Mouse (Mus musculus) spleen, postnatal 36 days (tissue): ENCODE results near the gene Defb25.
A peak's percentile ranks its signal among the peaks of the same experiment; 100 is the strongest.

Experiments
- DNase-seq, 2 experiments: peaks; one replicate each; pipeline ENCODE4 v3.0.0; 2022; ENCODE audit warnings: low spot score in 2 of 2, mixed read lengths in 1 of 2

Gene Defb25

DNA sequence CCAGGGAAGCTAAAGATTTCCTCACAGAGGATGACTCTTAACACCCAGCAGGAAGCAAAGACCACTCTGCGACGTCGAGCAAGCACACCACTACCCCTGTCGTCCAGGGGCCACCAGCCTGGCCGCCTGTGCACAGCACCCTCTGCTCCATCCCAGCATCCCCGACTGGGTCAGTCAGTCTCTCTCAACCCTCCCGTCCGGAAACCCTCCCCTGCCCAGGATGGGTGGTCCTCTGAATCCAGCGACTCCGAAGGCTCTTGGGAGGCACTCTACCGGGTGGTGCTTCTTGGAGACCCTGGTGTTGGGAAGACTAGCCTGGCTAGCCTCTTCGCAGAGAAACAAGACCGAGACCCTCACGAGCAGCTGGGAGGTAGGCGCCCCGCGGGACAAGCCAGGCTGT lies 5.2 kb upstream of the Defb25 start:
- DNase-seq, result no peak

DNA sequence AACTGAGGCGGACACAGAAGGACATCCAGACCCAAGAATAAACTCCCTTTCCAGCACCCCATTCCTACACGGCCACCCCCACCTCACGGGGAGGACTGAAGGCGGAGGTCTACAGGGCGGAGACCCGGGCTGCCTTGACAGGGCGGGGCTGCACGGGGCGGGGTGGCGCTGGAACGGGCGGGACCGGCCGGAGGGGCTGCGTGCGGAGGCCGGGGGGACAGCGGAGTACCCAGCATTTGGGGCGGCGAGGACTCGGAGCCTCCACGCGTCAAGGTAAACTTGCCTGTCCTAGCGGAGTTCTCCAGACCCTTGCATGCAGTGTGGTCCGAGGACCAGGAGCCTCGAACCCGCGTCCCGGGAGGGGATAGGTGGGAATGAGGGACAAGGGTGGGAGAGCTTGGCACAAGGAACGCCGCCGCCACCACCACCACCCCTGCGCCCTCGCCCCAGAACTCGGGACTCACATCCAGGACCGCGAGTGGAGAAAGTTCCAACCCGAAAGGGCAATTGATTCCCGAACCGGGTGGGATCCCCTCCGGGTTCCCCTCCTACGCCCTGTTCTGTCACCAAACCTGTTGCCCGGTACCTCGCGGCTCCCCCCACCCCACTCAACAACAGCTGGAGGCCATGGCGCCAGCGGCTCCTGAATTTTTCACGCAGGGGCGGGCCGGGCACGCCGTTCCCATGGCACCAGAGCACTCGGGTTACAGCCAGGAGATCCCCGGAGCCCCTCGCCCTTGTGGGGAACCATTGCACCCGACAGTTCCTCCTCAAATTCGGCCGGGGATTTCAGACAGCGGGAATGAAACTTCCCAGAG lies 4.1 kb upstream of the Defb25 start, which contains the start of gene Rem1:
TSS of gene Rem1 (plus strand) at position 178 of the 818 bp plus-strand sequence.
- DNase-seq, result no peak

DNA sequence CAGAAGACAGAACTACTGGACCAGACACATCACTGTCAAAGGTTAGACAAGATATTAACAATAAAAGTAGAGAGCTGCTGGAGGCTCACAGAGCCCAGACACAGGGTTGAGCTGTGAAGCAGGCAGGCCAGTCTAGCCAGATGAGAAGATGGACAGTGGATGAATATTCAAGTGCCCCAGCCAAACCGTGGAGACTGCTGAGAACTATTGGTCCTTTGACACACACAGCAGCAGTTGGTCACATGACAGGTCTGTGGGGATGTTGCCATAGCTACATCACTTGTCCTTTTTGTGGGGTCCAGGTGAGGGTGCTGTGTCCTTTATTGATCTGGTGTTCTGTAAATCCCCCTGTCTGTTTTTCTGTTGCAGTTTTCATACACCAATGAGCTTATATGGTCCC lies 2.4 kb upstream of the Defb25 start:
- no peak for DNase-seq

DNA sequence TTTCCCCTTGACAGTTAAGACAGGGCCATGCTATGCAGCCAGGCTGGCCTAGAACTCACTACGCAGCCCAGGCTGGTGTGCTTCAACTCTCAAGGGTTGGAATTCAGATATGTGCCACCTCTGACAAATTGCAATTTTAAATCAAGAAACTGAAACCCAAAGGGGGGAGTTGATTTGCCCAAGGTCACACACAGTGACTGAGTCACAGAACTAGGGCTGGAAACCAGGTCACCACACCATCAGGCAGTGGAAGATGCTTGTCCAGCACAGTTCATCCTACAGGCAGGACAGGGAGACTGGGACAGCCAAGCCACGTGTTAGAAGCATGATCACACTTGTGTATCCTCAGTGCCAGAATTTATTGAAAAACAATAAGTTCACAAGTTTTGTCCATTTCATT lies 1.7 kb upstream of the Defb25 start:
- no peak for DNase-seq

DNA sequence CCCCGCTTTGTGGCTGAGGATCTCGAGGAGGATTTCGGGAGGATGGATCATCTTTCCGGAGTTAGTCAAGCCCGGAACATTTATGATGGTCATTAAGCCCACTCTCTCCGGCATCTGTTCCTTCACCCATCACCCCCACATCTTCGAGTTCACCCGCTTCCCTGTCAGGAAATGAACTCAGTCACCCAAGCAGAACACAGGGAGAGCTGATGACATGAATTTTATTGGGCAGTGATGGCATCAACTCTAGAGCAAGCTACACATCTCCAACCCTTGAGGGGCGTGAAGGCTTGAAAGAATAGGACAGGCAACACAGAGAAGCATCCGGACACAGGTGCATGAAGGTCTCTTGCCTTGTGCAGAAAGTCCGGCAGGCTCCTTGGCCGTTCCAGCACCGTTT lies 702 bp downstream of the Defb25 start:
- DNase-seq, result no peak

DNA sequence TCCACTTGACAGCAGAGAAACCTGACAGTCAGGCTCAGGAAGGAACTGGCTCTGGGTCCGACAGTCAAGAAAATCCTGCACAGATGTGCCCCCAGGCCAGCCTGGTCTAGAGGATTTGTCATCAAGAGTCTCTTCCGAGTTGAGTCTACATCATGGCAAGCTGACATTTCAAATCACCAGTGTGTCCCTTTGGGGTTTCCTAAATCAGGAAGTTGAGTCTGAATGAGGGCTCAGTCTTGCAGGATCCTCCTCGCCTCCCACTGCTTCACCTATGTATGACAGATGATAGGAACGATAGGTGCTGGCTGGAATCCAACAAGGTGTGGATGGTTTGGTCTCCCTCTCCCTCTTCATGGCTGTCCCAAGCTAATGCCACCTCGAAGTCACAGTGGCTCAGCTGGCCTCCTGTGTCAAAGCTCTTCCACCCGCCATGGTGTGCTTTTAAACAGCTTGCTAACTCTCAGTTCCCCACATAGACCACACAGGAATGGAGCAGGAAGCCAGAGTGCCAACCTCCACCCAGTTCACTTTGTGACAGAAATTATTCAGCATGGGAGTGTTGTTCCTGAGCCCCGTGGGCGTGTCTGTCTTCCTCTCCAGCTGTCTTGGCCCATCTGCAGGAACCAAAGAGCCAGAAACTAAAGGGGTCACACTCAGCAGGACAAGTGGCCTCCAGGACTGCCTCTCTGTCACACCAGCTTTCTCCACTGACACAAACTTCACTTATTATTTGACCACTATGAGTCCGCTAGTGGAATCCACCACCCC lies 2.3 kb downstream of the Defb25 start:
- peak in 1 of 2 experiments; percentile 7 for DNase-seq

DNA sequence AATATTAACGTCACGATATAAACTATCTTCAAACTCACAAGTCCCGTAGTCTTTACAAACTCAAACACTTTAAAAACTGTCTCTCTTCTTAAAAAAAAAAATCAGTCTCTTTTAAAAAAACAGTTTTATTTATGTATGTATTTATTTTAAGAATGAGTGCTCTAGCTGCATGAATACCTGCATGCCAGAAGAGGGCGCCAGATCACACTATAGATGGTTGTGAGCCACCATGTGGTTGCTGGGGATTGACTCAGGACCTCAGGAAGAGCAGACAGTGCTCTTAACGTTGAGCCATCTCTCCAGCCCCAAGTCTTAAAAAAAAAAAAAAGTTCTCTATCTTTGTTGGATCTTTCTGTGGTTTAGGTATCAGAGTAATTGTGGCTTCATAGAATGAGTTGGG lies 5.5 kb downstream of the Defb25 start:
- DNase-seq, result no peak

DNA sequence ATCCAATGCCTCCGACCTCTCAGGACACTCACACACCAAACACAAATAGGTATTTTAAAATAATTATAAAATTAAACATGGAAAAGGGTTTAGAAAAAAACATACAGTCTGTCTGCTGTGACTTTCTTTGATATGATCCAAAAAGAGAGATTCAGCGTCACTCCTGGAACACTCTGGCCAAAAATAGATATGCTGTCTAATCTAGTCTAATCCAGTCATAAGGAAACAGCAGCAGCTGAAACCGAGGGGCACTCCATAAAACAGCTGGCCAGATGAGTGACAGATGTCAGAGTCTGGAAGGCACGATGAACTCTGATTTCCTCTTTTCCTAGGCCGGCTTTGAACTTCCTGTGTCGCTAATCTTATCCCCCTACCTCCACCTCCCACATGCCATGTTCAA lies 6.4 kb downstream of the Defb25 start:
- DNase-seq, result no peak

DNA sequence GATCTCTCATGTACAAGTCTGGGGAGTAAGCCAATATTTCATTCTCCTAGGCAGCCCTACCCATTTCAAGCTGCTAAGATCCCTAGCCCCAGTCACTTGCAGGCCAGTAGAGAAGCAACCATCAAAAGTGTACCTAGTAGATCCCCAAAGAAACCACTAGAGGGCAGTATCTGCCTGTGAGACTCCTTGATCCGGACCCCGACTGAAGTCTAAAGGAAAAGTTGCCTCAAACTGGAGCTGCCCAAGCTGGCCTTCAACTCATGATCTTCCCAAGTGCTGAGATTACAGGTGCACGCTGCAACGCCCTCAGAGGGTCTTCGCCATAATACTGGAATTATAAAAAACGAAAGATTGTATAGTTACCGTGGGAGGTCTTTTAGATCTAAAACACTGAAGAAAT lies 7.3 kb downstream of the Defb25 start:
- peak; percentile 25 to 27 for DNase-seq

DNA sequence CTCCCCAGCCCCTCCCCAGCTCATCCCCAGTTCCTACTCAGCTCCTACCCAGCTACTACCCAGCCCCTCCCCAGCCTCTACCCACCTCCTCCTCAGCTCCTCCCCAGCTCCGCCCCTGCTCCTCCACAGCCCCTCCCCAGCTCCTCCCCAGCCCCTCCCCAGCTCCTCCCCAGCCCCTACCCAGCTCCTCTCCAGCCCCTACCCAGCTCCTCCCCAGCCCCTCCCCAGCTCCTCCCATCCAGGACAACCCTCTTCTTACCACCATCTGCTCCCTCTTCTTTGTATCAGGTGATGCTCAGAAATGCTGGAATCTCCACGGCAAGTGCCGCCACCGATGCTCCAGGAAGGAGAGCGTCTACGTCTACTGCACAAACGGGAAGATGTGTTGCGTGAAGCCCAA lies 10.7 kb downstream of the Defb25 start:
- no peak for DNase-seq

DNA sequence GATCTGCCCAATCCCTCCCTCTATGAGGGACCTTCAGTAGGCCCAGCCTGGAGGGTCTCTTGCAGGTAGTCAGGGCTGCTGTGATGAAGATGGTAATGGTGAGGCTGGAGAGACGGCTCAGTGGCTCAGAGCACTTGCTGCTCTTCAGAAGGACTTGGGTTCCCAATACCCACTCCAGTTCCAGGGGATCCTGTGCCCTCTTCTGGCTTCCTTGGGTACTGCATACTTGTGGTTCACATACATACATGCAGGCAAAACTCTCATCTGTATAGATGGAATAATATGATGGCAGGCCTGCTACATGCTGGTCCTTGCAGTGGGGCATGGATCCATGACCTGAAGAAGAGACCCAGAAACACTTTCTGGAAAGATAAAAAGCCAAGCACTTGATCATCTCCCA lies 14.1 kb downstream of the Defb25 start:
- no peak for DNase-seq

DNA sequence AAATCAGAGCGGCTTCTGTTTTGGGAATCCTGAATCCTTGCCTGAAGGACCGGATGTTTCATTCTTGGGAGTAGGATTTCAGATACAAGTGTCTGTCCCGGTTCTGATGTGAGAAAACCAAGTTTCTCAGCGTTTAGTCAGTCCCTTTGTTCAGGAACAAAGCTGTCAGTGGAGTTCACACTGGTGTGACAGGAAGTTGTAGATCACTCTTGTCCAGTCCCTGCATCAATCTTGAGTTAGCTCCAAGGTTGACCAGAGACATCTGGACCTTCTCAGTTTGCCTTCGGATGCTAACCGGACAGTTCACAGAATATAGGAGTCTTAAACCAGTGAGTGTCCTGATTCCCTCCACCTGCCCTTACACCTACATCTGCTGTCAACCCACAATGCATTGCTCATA lies 15.1 kb downstream of the Defb25 start:
- no peak for DNase-seq

DNA sequence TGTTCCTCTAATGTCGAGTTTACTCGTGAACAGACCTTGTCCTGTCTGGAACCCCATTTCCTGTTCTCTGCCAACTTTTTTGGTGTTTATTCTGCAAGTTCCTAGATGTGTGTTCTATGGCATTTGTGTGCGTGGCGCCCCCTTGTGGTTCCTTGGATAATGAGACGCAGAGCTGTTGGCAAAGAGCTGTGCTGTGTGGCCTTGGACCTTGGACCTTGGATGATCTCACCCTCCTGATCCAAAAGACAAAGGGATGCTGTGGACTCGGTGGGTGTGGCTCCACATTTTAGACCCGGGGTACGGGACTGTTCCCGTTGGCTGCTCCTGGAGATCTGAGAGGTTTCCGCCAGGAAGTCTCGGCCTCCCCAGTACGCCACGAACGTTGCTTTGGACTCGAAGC lies 18.8 kb downstream of the Defb25 start, which contains the start of gene Defb36:
TSS of gene Defb36 (plus strand) at position 271 of the 400 bp plus-strand sequence.
- DNase-seq, result no peak

DNA sequence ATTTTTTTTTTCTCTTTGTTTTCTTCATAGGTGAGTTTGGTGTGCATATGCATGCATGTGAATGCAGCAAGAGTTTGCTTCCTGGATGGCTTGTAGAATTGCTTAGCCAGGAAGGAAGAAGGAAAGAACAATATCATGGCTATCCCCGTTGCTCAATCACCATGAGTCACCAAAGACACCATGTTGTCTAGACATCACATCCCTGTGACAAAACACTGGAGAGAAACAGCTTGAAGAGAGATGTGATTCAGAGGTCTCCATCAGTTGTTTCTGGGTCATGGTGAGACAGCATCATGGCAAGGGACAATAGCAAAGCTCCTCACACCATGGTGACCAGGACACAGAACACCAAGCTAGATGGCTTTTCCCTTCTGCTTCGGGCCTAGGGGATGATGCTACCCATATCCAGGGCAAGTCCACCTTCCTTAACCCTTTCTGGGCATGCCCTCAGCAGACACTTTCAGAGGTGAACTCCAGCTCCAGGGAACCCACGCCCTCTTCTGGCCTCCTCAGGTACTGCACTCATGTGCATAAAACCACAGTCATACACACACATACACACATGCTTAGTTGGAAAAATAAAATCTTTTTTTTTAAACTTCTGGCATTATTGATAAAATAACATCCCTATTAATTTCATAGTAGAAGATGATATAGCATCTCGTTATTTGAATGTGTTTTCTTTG lies 21.4 kb downstream of the Defb25 start:
- DNase-seq, result no peak

DNA sequence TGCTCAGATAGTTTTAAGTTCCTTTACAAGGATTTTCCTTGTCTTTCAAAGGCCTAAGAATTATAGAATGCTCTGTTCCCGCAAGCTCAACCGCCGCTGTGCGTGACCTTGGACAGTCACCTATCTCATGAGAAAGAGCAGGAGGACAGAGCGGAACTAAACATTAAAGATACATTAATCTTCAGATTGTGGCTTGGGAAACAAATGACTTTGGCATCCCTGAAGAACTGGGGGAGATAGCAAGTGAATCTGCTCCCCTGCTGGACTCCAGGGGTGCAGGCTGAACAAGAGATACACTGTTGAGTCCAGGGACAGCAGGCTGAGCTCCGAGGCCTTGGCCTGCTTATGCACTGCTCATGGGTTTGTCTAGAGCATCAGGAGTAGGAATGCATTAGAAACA lies 22.8 kb downstream of the Defb25 start:
- DNase-seq, result no peak

DNA sequence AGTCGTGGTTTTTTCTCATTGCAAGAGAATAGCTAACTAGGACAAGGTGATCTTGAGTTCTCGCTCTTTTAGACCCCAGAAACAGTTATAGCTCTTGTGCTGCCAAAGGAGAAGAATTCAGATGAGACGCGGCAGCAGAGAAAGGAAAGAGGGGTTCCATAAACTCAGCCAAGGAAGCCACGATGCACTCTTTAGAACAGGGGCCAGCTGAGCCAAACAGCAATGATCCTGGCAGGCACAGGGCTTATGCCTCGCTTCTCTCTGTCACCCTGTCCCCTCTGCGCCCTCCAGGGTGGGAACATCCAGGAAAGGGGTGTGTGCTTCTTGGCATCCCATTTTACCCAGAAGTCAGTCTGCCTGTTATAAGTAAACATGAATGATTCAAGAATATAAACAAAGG lies 23.6 kb downstream of the Defb25 start, which contains the start of gene Defb45:
TSS of gene Defb45 (minus strand) at position 101 of the 400 bp plus-strand sequence.
- DNase-seq, result no peak

DNA sequence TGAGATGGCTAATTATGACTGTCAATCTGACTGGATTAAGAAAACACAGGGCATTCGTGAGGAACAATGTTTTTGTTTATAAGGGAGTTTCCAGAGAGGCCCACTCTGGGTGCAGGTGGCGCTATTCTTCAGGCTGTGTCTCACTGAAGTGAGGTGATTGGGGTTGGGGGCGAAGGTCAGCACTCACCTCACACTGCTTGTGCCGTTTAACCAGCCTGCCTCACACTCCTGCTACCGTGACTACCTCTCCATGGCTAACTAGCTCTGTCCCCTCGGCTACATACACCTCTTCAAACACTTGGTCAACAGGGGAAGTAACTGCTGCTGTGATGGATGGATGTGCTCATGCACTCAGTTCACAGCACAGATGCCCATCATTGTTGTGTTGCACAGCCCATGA lies 33.8 kb downstream of the Defb25 start:
- no peak for DNase-seq

DNA sequence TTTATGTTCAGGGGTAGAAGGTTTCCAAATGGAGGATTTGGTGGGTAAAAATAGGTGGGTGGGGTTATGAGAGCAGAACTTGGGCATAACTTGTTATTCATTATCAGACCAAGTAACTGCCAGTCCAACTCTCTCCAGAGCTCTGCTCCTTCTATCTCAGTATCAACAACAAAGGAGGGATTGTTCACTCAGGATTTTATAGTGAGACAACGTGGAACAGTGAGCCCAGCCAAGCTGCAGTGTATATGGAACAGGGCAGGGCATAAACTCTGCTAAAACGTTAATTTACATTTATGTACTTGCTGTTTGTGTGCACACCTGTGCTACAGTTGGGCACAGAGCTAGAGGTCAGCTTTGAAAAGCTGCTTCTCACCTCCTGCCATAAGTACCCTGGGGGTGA lies 34.4 kb downstream of the Defb25 start:
- DNase-seq, result no peak

DNA sequence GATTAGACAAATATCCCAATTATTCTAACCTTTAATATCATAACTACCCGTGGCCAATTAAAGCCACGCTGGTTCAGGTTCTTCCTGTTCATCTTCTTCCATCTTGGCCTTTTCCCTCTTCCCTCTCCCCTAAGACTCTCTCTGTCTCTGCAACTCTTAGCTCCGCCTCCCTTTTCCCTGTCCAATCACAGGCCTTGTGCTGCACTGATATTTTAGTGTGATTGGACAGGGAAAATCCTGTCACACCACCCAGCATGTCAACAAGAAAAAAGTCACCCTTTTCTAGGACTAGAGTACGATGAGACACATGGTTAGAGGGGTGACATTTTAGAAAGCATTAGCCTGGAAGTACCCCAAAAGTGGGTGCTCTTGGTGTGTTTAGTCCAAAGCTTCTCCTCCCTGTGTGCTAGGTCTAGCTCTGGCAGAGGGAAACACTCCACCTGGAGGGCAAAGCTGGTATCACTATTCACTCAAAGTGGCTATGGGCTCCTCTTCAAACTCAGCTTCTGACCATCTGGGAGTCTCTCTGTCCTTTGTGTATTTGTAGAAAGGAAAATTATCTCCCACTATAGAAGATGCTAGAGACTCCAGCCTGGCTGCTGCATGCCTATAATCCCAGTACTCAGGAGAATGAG lies 35.8 kb downstream of the Defb25 start:
- no peak for DNase-seq

DNA sequence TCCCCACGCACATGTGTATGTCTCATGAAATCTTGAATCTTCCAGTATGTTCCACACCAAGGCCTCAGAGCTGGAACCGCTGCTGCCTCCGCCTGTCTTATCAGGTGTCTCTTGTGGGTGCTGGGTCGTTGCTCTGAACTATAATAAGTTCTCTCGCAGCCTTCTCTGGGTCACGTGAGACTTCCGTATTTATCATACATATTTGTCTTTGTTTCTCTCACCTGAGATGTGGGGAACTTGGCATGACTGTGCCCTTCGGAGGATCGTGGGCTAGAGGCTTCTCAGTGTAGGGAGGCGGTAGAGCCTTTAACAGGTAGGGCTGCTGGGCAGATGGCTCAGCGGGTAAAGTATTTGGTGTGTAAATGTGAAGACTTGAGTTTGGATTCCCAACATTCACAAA lies 42.2 kb downstream of the Defb25 start:
- DNase-seq, result no peak

DNA sequence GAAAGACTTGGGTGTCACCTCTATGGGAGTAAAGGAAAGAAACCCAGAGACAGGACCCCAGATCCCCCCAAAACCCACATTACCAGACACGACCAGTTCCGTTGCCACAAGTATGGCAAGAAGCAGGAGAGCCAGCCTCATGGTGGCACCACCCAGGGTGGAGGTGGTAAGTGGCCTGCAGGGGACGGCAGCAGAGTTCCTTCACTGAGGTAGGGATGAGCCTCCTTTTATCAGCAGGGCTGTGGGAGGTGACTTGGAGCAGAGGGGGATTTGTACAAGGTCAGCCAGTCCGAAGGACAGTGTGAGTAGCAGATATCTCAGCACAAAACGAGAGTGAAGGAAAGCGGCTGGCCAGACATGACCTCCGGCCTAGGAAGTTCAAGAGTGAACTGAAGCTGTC lies 42.7 kb downstream of the Defb25 start, which contains the start of gene Defb19:
TSS of gene Defb19 (minus strand) at position 206 of the 400 bp plus-strand sequence.
- DNase-seq, result no peak

DNA sequence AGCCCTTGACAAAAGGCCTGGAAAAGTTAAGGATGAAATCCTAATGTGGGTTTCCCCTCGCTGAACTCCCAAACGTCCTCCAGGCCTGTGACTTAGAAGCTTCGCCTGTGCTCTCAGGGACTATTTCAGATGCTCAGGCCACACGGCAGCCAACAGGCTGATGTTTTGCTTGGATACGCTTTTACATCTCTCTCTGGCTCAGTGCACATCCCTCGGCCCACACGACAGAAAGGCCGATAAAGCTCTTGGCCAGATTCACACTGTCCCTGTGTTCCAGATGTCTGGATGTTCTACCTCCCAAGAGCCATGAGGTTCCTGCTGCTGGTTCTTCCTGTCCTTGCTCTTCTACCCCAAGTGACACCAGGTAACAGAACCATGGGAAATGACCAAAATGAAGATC lies 49.4 kb downstream of the Defb25 start:
- no peak for DNase-seq
